Mouse (Mus musculus) embryonic facial prominence, embryonic 11.5 days (tissue): ENCODE results near the gene Fras1. TPM values are rescaled to one million over a fixed set of nuclear protein-coding genes. Genes with fewer than 3 reads are reported as not detected.
A peak's percentile ranks its signal among the peaks of the same experiment; 100 is the strongest.

Experiments used
- ATAC-seq: fragments of 200-750 bp; cut with Nextera tagmentation; replicated peaks from 2 replicates; pipeline ENCODE4 v1.8.0; 2017; ENCODE audit warnings: low read depth; ENCODE audit not compliant: insufficient number of reproducible peaks, low FRiP score, low TSS enrichment
- DNase-seq: peaks from one replicate; pipeline ENCODE4 v3.0.0-alpha.2; 2015; ENCODE audit warnings: low spot score
- H3K27ac ChIP-seq: fragments of 300-500 bp; sonication (generic); replicated peaks from 2 replicates; pipeline ENCODE4 v1.5.1; 2014; ENCODE audit warnings: mild to moderate bottlenecking, low read depth, low read length, control low read depth
- H3K27me3 ChIP-seq: fragments of 300-500 bp; sonication (generic); 2 replicates; pipeline ENCODE4 v1.6.1; 2014; ENCODE audit warnings: mild to moderate bottlenecking, low read length, moderate library complexity, mixed read lengths; ENCODE audit not compliant: control insufficient read depth, insufficient read depth
- H3K36me3 ChIP-seq: fragments of 300-500 bp; sonication (generic); replicated peaks from 2 replicates; pipeline ENCODE4 v1.6.1; 2014; ENCODE audit warnings: low read depth, mild to moderate bottlenecking, low read length, moderate library complexity, mixed read lengths; ENCODE audit not compliant: control insufficient read depth, insufficient read depth
- H3K4me1 ChIP-seq: fragments of 300-500 bp; sonication (generic); 2 replicates; pipeline ENCODE4 v1.6.1; 2014; ENCODE audit warnings: low read length, mixed read lengths; ENCODE audit not compliant: control insufficient read depth, insufficient read depth
- H3K4me2 ChIP-seq: fragments of 300-500 bp; sonication (generic); 2 replicates; pipeline ENCODE4 v1.6.1; 2014; ENCODE audit warnings: low read depth, mild to moderate bottlenecking, control low read depth, low read length, moderate library complexity
- H3K4me3 ChIP-seq: fragments of 300-500 bp; sonication (generic); 2 replicates; pipeline ENCODE4 v1.5.1; 2014; ENCODE audit warnings: low read depth, low read length, control low read depth
- H3K9ac ChIP-seq: fragments of 300-500 bp; sonication (generic); replicated peaks from 2 replicates; pipeline ENCODE4 v1.6.1; 2014; ENCODE audit warnings: mild to moderate bottlenecking, control low read depth, low read length
- H3K9me3 ChIP-seq: fragments of 300-500 bp; sonication (generic); replicated peaks from 2 replicates; pipeline ENCODE4 v1.6.1; 2016; ENCODE audit warnings: mild to moderate bottlenecking, low read length, inconsistent platforms, mixed read lengths; ENCODE audit not compliant: control insufficient read depth
- WGBS: fragments of 180-500 bp; shearing (Covaris S2); extraction: QIAGEN DNeasy Blood & Tissue Kit; methylation state at CpG from one replicate; pipeline ENCODE4 v1.1.7; 2014; 5-methylcytosine and 5-hydroxymethylcytosine counted together
- polyA plus RNA-seq: library from polyadenylated mRNA; unstranded; fragments of >200 nt; fragmentation: Nextera tagmentation; extraction: Ambion mirVana; gene quantifications from 2 replicates; pipeline ENCODE4 v1.2.1, GENCODE M21; 2014

Fras1 gene
- polyA plus RNA-seq: 13.5 and 15.3 TPM in 2 replicates

DNA sequence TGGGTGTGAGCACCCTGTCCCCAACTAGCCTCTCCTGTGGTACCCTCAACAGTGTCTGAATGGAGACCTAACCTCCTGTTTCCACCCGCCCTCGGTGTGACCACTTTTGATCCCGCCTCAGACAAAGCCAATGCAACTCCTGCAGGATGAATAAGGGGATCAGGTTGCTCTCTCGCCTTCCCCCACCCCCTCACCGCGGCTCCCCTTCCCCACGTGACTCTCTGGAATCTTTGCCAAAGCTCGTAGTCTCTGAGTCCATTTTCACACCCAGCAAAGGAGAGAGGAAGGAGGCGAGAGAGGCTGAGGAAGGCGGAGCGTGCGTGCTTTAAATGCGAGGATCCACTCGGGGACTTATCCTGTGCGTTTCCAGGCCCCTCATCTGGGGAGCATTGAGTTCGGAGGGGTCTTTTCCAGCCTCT is at the start of gene Fras1:
Fras1 (plus strand) TSS at position 389 of the 419 bp plus-strand sequence.
- peak within 1 kb of the TSS; percentile 68 for H3K9ac ChIP-seq
- no peaks in the 10 kb centered on the region for H3K27me3 ChIP-seq
- no peaks in the 10 kb centered on the region for H3K4me1 ChIP-seq
- DNase-seq (peak; percentile 85), ATAC-seq (peak; percentile 67)
- H3K4me2 ChIP-seq: peak within 1 kb of the TSS; percentile 75
- H3K27ac ChIP-seq: peak within 1 kb of the TSS; percentile 72
- no peaks in the 10 kb centered on the region for H3K9me3 ChIP-seq
- no peaks in the 10 kb centered on the region for H3K36me3 ChIP-seq
- H3K4me3 ChIP-seq: peak within 1 kb of the TSS; percentile 59
- under 1% methylated on average over 16 of the region's 16 CpGs for WGBS

GRCm38 (mm10) chr5:96331048-96331737 is 42.6 kb upstream of the Fras1 start:
- Histone ChIP-seq H3K27ac (no peak overlapping the region), H3K9ac (no peak overlapping the region), H3K9me3 (no peaks in the 10 kb centered on the region), H3K36me3 (no peaks in the 10 kb centered on the region), H3K4me1 (no peaks in the 10 kb centered on the region), H3K4me2 (no peak overlapping the region), H3K4me3 (no peak overlapping the region), H3K27me3 (no peaks in the 10 kb centered on the region)
- DNase-seq (peak; percentile 10), ATAC-seq (no peak)
- WGBS: 89% methylated on average over 25 of the region's 25 CpGs

GRCm38 (mm10) chr5:96331738-96332070 is 42.1 kb upstream of the Fras1 start:
- Histone ChIP-seq H3K4me1 (no peaks in the 10 kb centered on the region), H3K9ac (no peak overlapping the region), H3K4me3 (no peak overlapping the region), H3K36me3 (no peaks in the 10 kb centered on the region), H3K27ac (no peak overlapping the region), H3K4me2 (no peak overlapping the region), H3K9me3 (no peaks in the 10 kb centered on the region), H3K27me3 (no peaks in the 10 kb centered on the region)
- 84% methylated on average over 5 of the region's 5 CpGs for WGBS
- ATAC-seq (no peak), DNase-seq (no peak)

- no peak overlapping the region for H3K4me3 ChIP-seq
- ATAC-seq (no peak; the same call in 1 of the 2 replicates), DNase-seq (peak; percentile 69)
- no peaks in the 10 kb centered on the region for H3K36me3 ChIP-seq
- no peaks in the 10 kb centered on the region for H3K9me3 ChIP-seq
- no peak overlapping the region for H3K27ac ChIP-seq
- no peak overlapping the region for H3K4me2 ChIP-seq
- no peak overlapping the region for H3K9ac ChIP-seq
- WGBS: 76% methylated on average over 3 of the region's 3 CpGs
- H3K4me1 ChIP-seq: no peaks in the 10 kb centered on the region
- H3K27me3 ChIP-seq: no peaks in the 10 kb centered on the region
Measured at GRCm38 (mm10) chr5:96333963-96334362, 39.8 kb upstream of the Fras1 start.

DNA sequence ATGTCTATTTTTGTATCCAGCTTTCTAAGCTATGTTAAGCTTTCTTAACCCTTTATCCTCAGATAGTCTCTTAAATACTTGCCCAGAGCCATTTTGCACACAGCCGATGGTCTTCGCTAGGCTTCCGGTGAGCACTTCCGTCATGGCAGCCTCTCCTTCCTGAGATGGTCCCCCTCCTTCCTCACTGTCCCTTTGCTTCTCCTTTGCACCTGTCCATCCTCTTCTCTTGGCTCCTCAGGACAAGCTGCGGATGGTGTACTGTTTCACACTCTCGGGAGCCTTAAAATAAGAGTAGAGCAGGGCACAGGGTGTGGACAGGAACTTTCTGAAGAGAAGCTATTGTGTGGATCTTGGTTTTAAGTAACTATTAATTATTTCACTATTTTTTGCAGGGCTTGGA is 33.2 kb upstream of the Fras1 start:
- WGBS: 85% methylated on average over 6 of the region's 6 CpGs
- Histone ChIP-seq H3K9me3 (no peaks in the 10 kb centered on the region), H3K27me3 (no peaks in the 10 kb centered on the region), H3K9ac (no peak overlapping the region), H3K4me1 (no peaks in the 10 kb centered on the region), H3K36me3 (no peaks in the 10 kb centered on the region), H3K27ac (no peak overlapping the region), H3K4me2 (no peak overlapping the region), H3K4me3 (no peak overlapping the region)
- no peak for ATAC-seq
- no peak for DNase-seq

- Histone ChIP-seq H3K4me1 (no peaks in the 10 kb centered on the region), H3K4me2 (no peak overlapping the region), H3K4me3 (no peak overlapping the region), H3K27ac (no peak overlapping the region), H3K36me3 (no peaks in the 10 kb centered on the region), H3K9ac (no peak overlapping the region), H3K9me3 (no peaks in the 10 kb centered on the region), H3K27me3 (no peaks in the 10 kb centered on the region)
- ATAC-seq: no peak
- peak; percentile 49 for DNase-seq
- 33% methylated on average over 2 of the region's 2 CpGs for WGBS
Measured at GRCm38 (mm10) chr5:96344983-96345382, 28.8 kb upstream of the Fras1 start.

DNA sequence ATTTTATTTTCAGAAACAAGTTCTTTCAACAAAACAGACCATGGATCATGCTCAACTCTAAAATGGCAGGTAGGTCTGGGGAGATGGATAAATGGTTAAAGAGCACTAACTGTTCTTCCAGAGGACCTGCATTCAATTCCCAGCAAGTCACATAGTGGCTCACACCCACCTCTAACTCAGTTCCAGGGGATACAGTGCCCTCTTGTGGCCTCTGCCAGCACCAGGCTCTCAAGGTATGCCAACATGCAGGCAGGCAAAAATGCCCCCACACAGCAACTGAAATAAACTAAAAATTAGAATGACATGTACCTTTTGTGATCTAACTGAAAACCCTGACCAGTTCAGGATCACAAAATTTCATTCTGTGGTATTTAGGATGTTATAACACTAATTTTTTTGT is 21.8 kb upstream of the Fras1 start:
- no peak overlapping the region for H3K4me2 ChIP-seq
- no peak overlapping the region for H3K27ac ChIP-seq
- DNase-seq (no peak), ATAC-seq (no peak)
- no peaks in the 10 kb centered on the region for H3K27me3 ChIP-seq
- H3K9ac ChIP-seq: no peak overlapping the region
- H3K9me3 ChIP-seq: no peaks in the 10 kb centered on the region
- H3K4me3 ChIP-seq: no peak overlapping the region
- no peaks in the 10 kb centered on the region for H3K36me3 ChIP-seq
- no peaks in the 10 kb centered on the region for H3K4me1 ChIP-seq

GRCm38 (mm10) chr5:96363950-96364349 is 9.8 kb upstream of the Fras1 start:
- no peak overlapping the region for H3K27ac ChIP-seq
- no peaks in the 10 kb centered on the region for H3K9me3 ChIP-seq
- ATAC-seq (no peak), DNase-seq (no peak)
- no peaks in the 10 kb centered on the region for H3K36me3 ChIP-seq
- H3K27me3 ChIP-seq: no peaks in the 10 kb centered on the region
- 60% methylated on average over 4 of the region's 4 CpGs for WGBS
- no peak overlapping the region for H3K4me2 ChIP-seq
- no peaks in the 10 kb centered on the region for H3K4me1 ChIP-seq
- no peak overlapping the region for H3K9ac ChIP-seq
- no peak overlapping the region for H3K4me3 ChIP-seq
